Mouse (Mus musculus) small intestine, adult 2 months (tissue): ENCODE measurements around the gene Dpf3.

ENCODE experiments used
- CTCF ChIP-seq: fragments of 200-500 bp; IDR thresholded peaks from 2 replicates; pipeline ENCODE4 v1.5.1; 2012; ENCODE audit warnings: low read depth, mild to moderate bottlenecking, control low read depth, inconsistent platforms, low read length, moderate library complexity, mixed read lengths; ENCODE audit not compliant: insufficient replicate concordance, insufficient read length; ENCODE audit errors: extremely low read depth
- POLR2A ChIP-seq: fragments of 200-500 bp; IDR thresholded peaks from 2 replicates; pipeline ENCODE4 v1.6.1; 2012; ENCODE audit warnings: low read depth, mild to moderate bottlenecking, control low read depth, inconsistent platforms, low read length, moderate library complexity

- TF ChIP-seq POLR2A (no peak; the same call in 1 of the 2 replicates), CTCF (no peak)
These were observed 650 bp downstream of the Dpf3 start for GRCm38 (mm10) chr12:83486671-83487461.
